Mouse (Mus musculus): ENCODE measurements at regions not wholly inside any gene's neighbourhood (a gene's known extent, or its start where the extent isn't known, plus 50 kb on each side); places are given as distances from the start of the nearest gene placed in this dataset.

DNA sequence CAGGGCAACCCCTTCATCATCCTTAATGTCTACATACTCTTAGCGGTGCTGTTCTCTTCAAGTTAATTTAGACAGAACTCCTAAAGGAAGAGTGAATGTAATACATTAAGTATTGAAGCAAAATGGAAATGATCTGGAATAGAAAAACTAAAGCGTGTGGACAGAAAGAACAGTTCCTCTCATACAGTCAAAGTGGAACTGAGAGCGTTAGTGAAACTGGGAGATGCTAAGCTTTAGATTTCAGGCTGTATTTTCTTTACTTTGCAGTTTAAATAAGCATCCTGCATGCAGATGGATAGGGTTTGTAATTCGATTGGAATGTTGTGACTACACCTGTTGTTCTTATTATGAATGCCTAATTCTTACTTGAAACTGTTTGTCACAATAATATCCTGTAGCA, 286.5 kb upstream of the Pitrm1 start:
- no peak for DNase-seq

DNA sequence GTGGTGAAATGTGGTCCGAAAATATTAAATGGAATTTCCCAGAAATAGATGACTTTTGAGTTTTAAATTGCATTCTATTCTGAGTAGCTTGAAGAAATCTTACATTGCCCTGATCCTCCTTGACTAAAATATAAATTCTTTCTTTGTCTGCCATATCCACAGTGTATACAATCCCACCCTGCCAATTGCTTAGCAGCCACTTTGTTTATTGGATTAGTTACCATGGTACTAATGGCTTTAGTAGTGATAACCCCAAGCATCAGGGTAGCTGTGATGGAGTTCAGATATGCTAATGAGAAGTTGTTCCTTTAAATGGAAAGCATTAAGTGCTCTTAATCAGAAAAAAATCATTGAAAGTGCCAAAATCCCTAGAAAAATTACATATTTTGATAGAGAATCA, 277.4 kb upstream of the Pitrm1 start:
- DNase-seq: no peak

DNA sequence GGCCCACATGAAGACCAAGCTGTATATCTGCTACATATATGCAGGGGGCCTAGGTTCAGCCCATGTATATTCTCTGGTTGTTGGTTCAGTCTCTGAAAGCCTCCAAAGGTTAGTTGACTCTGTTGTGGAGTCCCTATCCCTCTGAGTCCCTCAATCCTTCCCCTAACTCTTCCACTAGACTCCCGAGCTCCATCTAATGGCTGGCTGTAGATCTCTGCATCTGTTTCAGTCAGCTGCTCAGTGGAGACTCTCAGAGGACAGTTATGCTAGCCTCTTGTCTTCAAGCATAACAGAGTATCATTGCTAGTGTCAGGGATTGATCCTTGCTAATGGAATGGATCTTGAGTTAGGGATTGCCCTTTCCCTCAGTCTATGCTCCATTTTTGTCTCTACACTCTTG, 275.0 kb upstream of the Pitrm1 start:
- no peak for DNase-seq

DNA sequence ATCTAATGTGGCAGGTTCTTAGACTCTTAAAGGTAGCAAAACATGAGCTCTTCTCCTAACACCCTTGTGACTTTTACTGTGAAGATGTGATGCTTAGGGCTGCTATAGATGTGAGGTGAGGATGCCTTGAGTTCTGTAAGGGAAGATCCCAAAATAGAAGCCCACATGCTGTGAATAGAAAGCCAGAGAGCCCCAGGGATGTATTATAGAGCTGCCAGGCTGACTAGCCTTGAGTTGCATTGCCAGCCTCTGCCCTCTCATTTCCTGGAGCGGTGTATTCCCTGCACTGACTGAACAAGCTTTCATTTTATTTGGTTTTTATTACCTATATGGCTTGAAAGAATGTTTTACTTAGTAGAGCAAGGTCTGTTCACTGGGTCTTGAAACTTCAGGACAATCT, 267.9 kb upstream of the Pitrm1 start:
- no peak for DNase-seq

DNA sequence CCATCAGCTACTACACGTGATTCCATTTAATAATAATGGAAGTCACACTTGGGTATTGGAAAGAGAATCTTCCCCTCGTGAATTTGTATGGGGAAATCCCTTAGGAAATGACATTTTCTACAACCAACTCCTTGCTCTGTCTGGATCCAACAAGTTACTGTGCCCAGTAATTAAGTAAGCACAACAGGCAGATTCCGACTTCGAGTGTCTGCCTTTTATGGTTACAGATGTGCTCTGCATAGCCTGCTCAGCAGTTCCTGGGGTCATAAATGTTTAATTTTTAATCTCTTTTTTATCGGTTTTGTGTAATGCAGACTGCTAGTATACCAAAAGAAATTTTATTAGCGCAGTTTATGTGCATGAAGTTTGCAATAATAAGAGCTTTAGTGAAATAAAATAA, 259.8 kb upstream of the Pitrm1 start:
- DNase-seq: no peak

DNA sequence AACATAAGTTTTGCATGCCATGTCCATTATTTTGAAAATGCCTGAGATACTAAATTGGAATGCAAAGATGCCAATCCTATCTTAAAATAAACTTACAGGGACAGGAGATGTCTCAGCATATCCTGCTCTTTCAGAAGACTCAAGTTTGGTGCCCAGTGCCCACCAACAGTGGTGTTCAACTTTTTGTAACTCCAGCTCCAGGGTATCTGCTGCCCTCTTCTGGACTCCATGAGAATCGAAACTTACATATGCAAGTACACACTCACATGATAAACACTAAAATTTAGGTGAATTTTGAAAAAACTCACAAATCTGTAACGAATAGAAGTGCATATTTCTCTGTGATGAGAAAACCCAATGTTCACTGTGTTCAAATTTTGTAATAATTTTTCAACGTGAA, 255.9 kb upstream of the Pitrm1 start:
- DNase-seq: peak; percentile 7

DNA sequence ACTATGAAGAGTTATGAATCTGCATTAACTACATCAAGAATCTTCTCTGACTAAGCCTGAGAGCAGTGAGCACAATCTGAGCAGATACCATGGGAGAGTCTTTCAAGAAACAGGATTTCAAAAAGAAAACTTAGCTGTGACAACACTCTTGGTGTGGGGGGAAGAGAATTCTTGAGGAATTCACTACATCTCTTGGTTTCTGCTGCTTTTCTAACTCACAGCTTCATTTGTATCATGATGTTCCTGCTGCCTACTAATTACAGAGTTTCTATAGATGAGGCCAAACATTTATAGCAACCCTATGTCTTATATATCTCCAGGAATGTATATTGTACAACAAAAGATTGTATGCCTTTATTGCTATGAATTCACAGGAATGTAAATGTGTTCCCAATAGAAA, 242.2 kb upstream of the Pitrm1 start:
- DNase-seq: no peak

DNA sequence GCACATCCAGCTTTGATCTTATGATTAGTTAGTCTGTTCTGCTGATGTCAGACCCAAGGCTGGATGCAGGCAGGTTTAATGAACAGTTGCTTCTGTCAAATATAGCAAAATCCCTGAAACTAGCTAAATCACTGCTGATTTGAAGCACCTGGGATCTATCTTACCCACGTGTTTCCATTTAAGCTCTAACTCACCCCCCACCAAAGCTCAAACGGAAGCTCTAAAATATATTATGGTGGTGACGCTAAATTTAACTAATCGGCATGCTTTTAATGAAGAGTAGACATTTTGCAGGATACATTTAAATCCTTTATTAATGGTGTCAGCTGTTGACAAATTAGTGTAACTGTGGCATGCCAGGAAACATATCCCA, 241.3 kb upstream of the Pitrm1 start:
- no peak for DNase-seq

DNA sequence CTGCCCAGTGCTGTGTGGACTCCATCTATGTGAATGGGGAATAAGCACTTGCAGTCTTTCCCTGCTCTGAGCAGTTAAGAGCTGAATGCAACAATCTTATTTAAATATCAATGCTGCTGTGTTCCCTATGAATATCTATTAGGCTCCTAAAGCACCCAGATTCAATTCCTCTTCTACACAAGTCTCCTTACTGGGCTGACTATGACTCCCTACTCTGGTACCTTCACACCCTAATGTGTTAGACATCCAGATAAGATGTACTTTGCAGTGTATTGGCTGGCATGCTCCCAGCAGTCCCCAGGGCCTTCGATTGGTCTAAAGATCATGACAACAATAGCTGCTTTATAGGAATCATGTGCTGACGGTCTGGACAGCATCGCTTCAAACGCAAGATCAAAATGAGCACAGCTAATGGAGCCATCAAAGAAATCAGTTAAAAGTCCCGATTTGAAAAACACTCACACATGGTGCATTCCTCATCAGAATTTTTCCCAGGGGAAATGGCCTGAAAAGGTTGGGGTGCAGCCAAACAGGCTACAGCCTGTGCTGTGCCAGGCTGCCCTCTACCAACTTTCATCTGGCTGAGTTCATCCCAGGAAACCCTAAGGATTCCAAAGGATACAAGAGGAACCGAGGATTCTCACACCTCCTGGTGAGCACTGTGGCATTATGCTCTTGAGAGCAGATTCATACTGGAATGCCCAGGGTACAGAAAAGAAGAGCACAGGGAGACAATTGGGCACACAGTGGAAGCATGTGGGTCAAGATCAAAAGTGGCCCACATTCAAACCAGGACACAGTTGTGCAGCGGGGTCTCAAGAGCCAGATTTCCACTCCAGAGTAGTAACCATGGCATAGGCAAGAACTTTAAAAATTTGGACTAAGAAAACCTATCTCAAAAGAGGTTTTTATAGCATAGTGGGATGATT, 240.7 kb upstream of the Pitrm1 start:
- DNase-seq: no peak

DNA sequence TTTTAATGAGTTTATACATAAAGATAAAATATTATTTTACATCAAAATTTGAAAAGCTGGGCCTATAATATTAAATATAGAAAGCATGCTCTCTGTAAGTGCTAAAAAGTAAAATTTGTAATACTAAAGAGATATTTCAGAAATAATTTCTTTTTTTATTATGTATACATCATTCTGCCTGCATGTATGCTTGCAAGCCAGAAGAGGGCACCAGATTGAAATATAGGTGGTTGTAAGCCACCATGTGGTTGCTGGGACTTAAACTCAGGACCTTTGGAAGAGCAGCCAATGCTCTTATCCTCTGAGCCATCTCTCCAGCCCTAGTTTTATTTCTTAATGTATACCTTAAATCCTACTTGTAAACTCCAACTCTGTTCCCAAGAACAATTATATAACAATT, 231.7 kb upstream of the Pitrm1 start:
- no peak for DNase-seq

DNA sequence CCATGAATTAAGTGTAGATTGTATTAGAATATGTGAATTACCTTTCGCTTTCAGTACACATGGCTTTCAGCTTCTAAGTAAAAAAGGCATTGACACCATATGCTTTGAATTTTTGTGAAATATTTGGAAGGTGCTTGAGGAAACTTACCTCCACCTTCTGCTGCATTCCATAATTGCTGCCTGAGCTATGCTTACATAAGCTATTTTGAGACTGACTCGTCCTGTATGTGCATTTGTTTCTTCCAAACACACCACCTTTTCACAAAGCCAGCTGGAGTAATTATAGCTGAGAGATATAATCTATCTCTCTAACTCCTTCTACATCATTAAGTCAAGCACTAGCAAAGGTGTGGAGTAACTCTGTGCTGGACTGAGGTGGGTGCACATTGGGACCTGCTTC, 224.0 kb upstream of the Pitrm1 start:
- no peak for DNase-seq

DNA sequence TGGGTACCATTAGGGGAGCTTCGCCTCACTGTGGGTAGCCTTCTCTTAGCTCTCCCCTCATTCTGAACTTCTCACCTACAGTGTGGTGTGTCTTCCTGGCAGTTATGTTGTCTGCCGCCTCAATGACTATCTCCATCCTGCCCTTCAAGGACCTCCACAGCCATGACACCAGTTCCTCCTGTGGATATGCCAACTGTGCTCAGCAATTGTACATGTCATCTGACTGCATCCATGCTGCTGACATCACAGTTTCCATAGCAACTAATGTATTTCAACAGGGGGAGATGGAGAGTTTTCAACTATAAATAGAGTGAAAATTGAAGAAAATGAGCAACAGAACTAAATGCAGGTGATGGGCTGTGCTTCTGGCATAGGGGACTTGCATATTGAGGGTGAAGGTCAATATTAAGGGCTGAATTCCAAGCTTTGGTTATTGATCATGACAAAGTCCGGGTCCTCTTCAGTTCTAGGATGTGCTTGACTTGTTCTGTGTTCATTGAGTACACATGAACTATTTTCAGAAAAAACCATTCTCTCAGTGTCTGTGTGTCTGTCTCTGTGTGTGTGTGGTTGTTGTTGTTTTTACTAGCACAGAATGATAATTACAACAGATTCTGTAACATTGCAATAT, 217.5 kb upstream of the Pitrm1 start:
- no peak for DNase-seq

DNA sequence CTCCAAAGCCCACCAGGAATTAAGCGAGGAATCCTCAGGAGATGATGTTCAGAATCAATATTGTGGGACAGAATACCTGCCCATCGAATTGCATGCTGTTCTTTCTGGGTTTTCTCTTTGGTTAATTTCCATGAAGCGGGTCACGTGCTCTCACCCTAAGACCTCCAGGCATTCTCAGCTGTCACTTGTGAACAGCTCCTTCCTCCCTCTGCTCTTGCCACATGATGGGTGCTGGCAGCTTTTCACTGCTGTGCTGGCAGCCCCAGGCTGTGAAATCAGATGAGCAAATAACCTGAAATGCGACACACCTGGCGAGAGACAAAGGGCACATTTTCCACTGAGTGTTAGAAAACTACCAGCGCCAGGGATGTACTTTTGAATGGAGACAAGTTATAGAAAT, 207.8 kb upstream of the Pitrm1 start:
- no peak for DNase-seq

DNA sequence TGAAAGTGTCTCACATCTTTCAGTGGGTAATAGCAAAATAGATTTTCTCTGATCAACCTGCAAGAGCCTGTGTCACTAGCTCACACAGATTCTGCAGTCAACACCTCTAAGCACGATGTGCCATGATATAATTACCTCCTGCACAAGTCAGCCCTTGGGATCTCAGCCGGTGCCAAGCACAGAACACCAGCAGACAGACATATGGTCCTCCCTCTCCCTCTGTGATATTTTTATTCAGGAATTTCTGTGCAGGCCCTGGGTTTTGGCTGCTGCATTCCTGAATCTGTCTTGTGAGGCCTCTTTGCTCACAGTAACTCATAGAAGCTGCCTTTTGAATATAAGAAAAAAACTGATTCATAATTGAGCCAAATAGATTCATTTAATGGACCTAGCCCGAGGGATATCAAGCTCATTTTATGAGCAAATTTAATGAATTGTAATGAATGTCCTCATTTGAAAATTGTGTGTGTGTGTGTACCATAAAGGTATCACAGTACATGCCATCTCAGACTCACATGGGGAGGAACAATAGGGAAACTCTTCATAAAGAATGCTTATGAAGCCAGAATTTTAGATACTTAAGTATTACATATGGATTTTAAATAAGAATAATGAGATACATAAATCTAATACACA, 206.7 kb upstream of the Pitrm1 start:
- no peak for DNase-seq

DNA sequence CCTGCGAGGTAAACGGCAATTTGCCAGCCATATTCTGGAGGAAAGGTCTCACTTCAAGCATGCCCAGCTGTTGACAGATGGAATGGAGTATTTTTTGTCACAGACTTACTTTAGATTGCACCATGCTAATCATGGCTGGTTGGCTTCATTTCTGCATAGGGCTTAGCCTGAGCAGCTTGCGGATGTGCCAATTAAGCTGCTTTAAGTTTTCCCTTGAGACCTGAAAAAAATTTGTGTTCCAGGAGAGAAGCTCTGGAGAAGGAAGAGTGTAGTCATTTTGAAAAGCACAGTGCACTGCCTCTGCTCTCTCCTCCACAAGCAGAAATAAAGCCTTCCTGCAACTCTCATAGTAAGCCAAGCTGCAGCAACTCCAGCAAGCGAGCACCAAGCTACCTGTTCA, 182.8 kb upstream of the Pitrm1 start:
- DNase-seq: no peak

DNA sequence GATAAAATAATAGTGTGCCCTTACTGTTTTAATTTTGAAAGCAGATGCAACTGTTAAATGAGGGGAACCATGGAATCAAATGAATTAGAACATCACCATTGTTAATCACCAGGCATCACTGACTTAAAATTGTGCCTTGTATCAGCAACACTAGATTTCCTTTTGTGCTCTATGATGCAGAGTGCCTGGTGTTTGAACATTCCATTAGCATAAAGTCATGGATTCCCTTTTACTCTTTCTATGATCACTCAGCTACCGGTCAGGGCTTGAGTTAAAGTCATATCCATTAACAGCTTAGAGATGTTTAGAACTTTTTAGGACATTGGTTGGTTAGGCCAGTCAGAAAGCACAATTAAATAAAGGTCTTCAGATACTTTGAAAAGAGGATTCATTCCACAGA, 180.3 kb upstream of the Pitrm1 start:
- no peak for DNase-seq

DNA sequence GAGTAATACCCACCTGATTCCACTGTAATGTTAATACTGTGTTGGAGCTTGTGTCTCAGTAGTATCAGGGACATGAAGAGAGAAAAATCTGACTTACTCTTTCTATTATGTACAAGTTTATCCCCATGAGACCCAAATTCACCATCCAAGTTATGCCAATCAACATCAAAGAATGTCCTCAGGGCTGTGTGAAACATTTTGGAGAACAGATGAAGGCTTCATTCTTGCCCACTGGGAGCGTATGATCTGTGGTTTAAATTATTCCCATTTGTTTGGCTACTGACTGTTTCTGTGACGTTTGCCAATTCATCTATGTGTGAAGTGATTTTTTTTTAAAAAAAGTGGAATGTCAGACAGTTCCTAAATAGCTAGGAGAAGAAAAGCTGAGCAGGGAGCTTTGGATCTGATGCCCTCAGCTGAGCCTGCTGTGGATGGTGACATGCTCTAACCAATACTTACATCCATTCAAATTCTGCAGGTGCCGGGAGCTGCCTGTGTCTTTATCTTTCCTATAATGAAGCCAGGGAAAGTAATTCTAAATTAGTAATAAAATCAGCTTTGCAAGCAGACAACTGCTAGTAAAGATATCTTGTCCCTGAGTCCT, 173.3 kb upstream of the Pitrm1 start:
- DNase-seq: no peak

DNA sequence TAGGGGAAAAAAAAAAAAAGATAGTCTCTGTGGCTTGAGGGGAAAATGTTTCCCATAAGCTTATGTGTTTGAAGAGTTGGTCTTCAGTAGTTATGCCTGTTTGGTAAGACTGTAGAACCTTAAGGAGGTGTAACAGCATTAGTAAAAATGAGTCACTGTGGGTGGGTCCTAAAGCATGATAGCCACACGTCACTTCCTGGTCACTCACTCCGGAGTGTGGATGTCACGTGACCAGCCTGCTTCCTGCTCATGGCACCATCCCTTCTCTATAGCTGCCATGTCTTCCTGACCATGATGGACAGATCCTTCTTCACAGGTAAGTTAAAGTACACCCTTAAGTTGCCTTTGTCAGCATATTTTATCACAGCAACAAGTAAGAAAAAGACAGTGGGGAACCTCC, 170.0 kb upstream of the Pitrm1 start:
- no peak for DNase-seq

DNA sequence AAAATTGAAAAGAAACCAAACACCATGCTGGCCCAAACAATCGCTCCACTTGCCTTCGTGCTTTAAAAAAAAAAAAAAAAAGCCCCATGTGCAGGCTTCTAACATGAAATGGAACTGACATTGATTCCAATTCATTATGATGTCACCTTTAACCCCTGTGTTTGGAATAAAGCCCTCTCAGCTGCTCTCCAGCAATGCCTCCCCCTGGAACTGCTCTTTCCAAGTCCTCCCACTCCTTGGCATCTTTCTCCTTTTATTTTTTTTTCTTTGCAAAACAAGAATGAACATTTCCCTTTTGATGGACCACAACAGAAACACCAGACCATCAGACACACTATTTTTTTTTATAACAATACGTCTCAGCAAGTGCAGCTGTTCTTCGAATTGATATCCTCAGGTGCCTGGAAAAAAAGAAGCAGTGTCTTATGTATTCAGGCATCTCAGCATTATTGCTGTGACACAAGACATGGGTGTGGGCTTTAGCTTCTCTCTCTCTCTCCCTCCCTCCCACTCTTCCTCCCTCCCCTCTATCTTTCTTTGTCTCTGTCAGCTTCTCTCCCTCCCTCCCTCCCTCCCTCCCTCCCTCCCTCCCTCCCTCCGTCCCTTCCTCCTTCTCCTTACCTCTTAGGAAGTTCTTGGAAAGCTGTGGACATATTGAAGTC, 152.3 kb upstream of the Pitrm1 start:
- no peak for DNase-seq

DNA sequence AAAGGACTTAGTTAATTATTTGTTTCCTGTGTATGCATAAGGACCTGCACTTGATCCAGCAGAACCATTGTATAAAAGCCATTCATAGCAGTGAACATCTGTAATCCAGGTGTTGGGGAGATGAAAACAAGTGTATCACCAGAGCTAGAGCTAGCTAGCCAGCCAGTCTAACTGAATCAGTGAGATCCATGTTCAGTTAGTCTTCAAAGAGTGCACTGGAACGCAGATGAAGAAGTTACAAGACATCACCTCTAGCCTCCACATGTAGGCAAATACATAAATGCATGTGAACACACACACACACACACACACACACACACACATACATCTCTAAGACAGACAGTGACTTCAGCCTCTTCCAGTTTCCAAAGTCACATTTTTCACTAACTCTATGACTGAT, 150.3 kb upstream of the Pitrm1 start:
- no peak for DNase-seq

DNA sequence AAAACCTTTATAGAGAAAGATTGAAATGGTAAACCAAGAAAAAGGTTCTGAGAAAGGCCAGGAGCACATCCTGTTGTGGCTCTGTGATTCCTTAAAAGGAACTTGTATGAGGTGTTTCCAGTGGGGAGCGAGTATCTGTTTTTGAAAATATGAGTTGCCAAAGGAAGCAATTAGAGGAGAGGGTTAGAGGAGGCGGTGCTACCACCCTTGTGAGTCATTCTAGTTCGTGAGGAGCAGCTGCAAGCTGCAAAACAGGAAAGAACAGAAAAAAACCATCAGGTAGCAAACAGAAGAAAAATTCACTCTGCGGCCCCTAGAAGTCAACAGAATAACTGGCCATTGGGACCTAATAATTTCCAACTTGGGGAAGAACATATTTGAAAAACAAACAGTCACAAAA, 116.1 kb upstream of the Pitrm1 start:
- no peak for DNase-seq

DNA sequence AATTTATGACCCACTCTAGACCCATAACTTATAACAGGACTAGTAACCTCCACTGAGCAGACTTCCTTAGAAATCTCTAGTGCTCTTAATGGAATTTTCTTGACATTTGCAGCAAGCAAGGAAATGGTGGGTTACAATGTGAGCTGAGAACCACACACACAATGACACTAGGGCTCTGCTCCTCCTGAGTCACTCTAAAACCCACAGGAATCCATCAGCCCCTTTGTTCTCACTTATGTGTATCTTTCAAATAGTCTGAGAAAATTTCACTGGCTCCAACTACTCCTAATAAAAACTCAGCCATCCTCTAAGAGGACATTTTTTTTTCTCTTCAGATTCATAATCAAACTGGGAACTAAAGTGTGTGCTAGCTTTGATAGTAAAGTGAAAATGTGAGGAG, 101.0 kb upstream of the Pitrm1 start:
- no peak for DNase-seq

DNA sequence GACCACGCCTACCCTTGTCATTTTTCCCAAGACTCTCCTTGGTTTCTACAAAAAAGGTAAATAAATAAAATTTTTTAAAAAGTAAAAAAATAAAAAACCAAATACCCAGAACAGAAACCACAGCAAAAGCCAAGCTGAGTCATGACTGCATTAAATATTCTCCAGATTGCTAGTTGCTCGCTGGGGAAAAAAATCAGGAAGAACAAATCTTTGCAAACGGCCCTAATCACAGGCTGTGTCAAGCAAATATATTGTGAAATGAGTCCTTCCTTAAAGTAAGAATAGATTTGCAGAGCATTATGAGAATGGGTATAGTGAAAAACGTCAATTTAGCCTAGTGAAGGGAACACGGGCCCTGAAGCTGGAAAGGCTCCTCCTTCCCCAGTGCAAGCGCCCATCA, 86.6 kb upstream of the Pitrm1 start:
- DNase-seq: no peak

Measured in thymus, postnatal 14 days (tissue).